Mouse (Mus musculus) cerebellum, adult 2 months (tissue): ENCODE data around the gene Proz.

Experiments used
- CTCF ChIP-seq: fragments of 200-500 bp; IDR thresholded peaks from 2 replicates; pipeline ENCODE4 v1.5.1; 2011; ENCODE audit warnings: low read depth, mild to moderate bottlenecking, control low read depth, low read length, moderate library complexity, borderline replicate concordance; ENCODE audit not compliant: insufficient read depth
- POLR2A ChIP-seq: fragments of 200-500 bp; IDR thresholded peaks from 2 replicates; pipeline ENCODE4 v1.6.1; 2011; ENCODE audit warnings: low read length, control low read depth, borderline replicate concordance; ENCODE audit not compliant: insufficient read depth

- TF ChIP-seq POLR2A (no peak), CTCF (no peak)
Measured at GRCm38 (mm10) chr8:13037569-13037968, 23.1 kb upstream of the Proz start.
